Mouse (Mus musculus): Measurements from ENCODE around the gene Med4. TPM values are rescaled to one million over a fixed set of nuclear protein-coding genes. Genes with fewer than 3 reads are reported as not detected.
"Not testable (repeated sequence)": the region's sequence is repeated elsewhere in the genome, so short reads cannot be mapped to it uniquely, and the experiment has no call there.

Gene Med4
- polyA plus RNA-seq, 1 experiment from 2014 or later: 43.0 TPM

DNA sequence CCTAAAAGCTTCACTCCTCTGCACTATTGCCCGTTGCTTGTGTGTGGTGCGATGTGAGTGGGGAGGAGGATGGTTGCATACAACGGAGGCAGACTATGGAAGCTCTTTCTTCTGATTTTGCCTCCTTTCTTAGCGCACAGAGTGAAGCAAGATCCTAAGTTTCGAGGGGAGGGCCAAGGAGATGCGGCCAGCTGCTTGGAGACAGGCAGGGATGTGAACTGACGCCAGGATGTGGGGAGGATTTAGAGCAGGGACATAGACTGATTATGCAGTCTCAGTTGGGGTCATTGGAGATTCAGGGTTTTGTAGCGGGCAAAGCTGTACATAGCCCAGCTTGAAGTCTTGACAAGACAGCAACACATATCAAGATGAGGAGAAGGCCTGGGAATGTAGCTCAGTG is 3.5 kb upstream of the Med4 start:
- H3K36me3 ChIP-seq: no peaks in the 10 kb centered on the region
- no peak overlapping the region for H3K4me2 ChIP-seq
- no peak overlapping the region for H3K27ac ChIP-seq
- ATAC-seq: no peak
- no peak overlapping the region for H3K4me3 ChIP-seq
- no peaks in the 10 kb centered on the region for H3K9me3 ChIP-seq (replicated peaks)
- no peak overlapping the region for H3K9ac ChIP-seq
- H3K27me3 ChIP-seq (replicated peaks): no peaks in the 10 kb centered on the region
- H3K4me1 ChIP-seq: peaks cover 26% of the 10 kb centered on the region
- WGBS (ENCODE audit: insufficient replicate concordance): 44% methylated on average over 8 of the region's 8 CpGs

DNA sequence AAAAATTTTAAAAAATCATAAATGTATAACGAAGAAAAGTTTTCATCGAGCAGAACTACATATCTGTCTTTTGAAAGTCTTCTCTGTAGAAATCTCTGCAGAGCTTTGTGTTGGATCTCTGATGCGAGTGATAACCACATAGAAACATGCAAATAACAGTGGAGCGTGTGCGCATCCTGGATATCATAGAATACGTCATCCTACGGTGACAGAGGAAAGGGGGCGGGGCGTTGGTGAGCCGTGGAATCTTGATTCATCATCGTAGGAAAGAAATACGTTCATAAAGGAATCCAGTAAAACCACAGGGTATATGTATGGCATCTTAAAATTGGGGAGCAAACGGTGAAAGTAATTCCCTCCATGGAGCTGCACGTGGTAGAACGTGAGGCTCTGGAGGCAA is 2.6 kb upstream of the Med4 start:
- no peak overlapping the region for H3K4me3 ChIP-seq
- H3K9me3 ChIP-seq (replicated peaks): no peaks in the 10 kb centered on the region
- WGBS (ENCODE audit: insufficient replicate concordance): 69% methylated on average over 15 of the region's 15 CpGs
- H3K4me1 ChIP-seq: peaks cover 33% of the 10 kb centered on the region
- ATAC-seq: no peak
- no peak overlapping the region for H3K27ac ChIP-seq
- H3K27me3 ChIP-seq (replicated peaks): no peaks in the 10 kb centered on the region
- H3K9ac ChIP-seq: no peak overlapping the region
- peaks cover 4% of the 10 kb centered on the region for H3K36me3 ChIP-seq
- peak overlapping the region; percentile 55 for H3K4me2 ChIP-seq

DNA sequence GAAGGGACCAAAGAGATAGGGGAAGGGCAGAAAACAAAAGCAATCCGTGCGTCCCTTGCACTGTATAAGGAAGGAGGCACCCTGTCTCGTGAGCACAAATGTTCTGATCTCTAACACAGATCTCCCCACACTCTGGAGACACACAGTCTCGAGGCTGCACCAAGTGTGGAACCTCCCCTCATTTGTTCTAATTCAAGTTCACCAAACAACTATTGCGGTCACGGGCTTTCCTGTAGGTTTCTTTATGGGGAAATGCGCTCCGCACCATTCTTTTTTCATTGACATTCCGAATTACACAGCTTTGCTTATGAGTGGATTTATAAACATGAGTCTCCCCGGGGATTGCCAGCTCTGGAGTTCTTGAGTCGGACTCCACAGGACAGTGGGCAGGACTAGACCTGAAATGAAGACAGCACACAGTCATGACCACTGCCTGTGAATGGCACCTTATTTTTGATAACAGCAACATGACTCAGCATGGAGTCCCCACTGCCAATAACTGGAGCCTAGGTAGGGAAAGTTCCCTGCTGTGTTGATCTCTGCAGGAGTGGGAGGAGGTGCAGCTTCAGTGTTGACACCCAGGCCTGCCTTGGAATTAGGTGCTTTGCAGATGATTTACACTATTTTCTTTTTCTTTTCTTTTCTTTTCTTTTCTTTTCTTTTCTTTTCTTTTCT is 2.0 kb upstream of the Med4 start:
- Histone ChIP-seq H3K9ac (peak overlapping the region; percentile 35; the same call in 1 of the 2 replicates), H3K9me3 (replicated peaks) (no peaks in the 10 kb centered on the region), H3K4me3 (no peak overlapping the region), H3K4me1 (peaks cover 37% of the 10 kb centered on the region), H3K36me3 (peaks cover 11% of the 10 kb centered on the region), H3K27me3 (replicated peaks) (no peaks in the 10 kb centered on the region), H3K4me2 (peak overlapping the region; percentile 55), H3K27ac (peak overlapping the region; percentile 45)
- WGBS (ENCODE audit: insufficient replicate concordance): 42% methylated on average over 11 of the region's 11 CpGs
- peak; percentile 68 for ATAC-seq

DNA sequence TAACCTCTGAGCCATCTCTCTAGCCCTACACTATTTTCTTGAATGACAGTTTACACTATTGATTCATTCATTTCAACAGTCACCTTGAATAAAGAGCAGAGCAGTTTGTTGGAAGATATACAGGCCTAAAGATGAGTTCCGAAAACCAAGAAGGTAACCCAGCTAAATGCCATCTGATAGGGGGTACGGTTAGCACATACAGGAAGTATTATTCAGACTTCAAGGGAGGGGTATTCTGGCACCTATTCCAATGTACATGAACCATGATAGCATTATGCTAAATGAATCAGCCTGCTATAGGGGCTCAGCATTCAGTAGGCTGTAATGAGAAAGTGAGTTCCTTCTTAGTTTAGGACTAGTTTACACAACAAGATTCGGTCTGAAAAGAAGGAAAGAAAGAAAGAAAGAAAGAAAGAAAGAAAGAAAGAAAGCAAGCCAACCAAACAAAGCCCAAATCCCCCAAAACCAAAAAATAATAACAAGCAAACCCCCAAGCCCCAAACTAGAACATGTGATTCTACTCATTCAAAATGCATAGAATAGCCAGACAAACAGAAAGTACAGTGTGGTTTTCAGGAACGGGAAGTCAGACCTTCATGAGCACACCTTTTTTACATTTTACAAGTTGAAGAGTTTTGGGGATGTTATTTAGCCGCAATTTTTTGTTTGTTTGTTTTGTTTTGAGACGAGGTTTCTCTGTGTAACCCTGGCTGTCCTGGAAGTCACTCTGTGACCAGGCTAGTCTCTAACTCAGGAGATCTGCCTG is 1.0 kb upstream of the Med4 start:
- H3K27me3 ChIP-seq (replicated peaks): no peaks in the 10 kb centered on the region
- H3K27ac ChIP-seq: no peak overlapping the region
- no peak overlapping the region for H3K4me3 ChIP-seq
- ATAC-seq: no peak
- H3K9ac ChIP-seq: no peak overlapping the region
- H3K4me2 ChIP-seq: no peak overlapping the region
- 82% methylated on average over 6 of the region's 6 CpGs for WGBS (ENCODE audit: insufficient replicate concordance)
- peaks cover 37% of the 10 kb centered on the region for H3K4me1 ChIP-seq
- peaks cover 17% of the 10 kb centered on the region for H3K36me3 ChIP-seq
- no peaks in the 10 kb centered on the region for H3K9me3 ChIP-seq (replicated peaks)

DNA sequence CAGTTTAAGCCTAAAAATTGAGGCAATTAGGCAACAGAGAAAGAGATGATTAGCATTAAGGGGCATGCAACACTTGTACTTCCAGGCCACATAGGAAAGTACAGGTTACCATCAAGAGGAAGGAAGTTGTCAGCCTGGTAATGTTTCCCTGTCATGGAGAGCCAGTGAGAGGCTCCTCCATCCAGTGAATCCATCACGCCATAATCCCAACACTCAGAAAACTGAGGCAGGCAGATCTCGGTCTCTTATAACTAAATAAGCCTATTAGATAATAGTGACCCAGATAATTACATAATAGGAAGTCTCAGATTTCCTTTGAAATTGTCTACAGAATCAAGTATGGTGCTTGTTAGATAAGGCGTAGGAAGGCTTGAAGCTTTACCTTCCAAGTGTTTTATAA is 14.3 kb downstream of the Med4 start:
- no peaks in the 10 kb centered on the region for H3K36me3 ChIP-seq
- no peak overlapping the region for H3K27ac ChIP-seq
- WGBS (ENCODE audit: insufficient replicate concordance): 59% methylated on average over 3 of the region's 3 CpGs
- peak overlapping the region; percentile 65; the same call in 1 of the 2 replicates for H3K9ac ChIP-seq
- H3K27me3 ChIP-seq (replicated peaks): no peaks in the 10 kb centered on the region
- no peaks in the 10 kb centered on the region for H3K9me3 ChIP-seq (replicated peaks)
- H3K4me3 ChIP-seq: peak overlapping the region; percentile 63
- H3K4me2 ChIP-seq: peak overlapping the region; percentile 70
- H3K4me1 ChIP-seq: peaks cover 14% of the 10 kb centered on the region
- no peak for ATAC-seq

DNA sequence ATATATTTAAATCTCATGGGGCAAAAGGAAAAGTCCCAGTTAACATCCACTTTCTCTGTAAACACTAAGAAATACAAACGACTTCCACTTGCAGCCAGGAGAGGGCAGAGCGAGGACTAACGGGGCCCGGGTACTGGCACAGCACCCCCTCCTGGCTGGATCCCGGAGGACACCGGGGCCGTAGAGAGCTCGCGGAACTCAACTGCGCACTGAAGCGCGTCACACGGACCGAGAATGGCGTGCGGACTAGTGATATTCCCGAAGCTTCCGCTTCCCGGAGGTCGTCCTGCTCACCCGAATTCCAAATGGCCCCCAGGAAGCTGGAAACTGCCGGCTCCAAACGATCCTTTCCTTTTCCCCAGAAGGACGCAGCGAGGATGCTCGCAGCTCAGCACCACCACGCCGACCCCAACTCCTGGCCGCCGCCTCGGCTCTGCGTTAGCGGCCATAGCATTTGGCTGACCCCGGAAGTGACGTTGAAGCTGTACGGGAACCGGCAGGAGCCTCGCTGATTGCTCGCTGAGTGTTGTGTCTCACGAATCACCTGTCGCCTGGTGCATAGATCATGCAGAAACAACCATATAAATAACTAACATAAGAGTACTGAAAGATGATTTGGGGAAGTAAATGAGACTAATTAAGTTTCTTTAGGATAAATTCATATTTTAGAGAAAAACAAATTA is 15.1 kb downstream of the Med4 start, which contains the start of gene Sucla2:
Sucla2 (plus strand) TSS at position 554 of the 683 bp plus-strand sequence.
- Histone ChIP-seq H3K27me3 (replicated peaks) (0 out of 2 replicates have a peak, but pooled peaks cover 1% of the 10 kb centered on the region), H3K36me3 (no peaks in the 10 kb centered on the region), H3K4me3 (peak within 1 kb of the TSS; percentile 63), H3K9me3 (replicated peaks) (no peaks in the 10 kb centered on the region), H3K9ac (peak within 1 kb of the TSS; percentile 65), H3K4me1 (peaks cover 14% of the 10 kb centered on the region), H3K27ac (peak within 1 kb of the TSS; percentile 72), H3K4me2 (peak within 1 kb of the TSS; percentile 70)
- ATAC-seq: peak; percentile 100
- under 1% methylated on average over 41 of the region's 41 CpGs for WGBS (ENCODE audit: insufficient replicate concordance)

DNA sequence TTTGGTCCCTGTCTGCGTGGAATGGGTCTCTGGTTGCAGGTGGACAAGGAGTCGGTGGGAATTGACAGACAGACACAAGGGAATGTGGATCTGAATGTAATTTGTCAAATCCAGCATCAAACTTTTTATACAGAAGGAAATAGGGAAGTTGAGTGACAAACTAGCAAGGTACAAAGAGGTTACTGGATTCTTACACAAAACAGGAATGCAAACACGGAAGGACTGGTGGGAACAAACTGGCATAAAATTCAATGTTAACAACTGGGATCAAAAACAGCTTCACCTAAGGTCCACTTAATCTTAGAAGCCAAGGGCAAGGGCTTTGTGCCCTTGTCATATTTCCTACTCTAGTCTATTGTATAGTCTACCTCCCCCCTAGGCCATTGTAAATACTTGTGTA is 18.8 kb downstream of the Med4 start:
- ATAC-seq; H3K4me3 ChIP-seq; H3K36me3 ChIP-seq; H3K9ac ChIP-seq; H3K27ac ChIP-seq; H3K9me3 ChIP-seq (replicated peaks); H3K4me2 ChIP-seq; H3K27me3 ChIP-seq (replicated peaks): not testable (repeated sequence)
- H3K4me1 ChIP-seq: peaks cover 14% of the 10 kb centered on the region
- WGBS (ENCODE audit: insufficient replicate concordance): 75% methylated on average over 3 of the region's 3 CpGs

DNA sequence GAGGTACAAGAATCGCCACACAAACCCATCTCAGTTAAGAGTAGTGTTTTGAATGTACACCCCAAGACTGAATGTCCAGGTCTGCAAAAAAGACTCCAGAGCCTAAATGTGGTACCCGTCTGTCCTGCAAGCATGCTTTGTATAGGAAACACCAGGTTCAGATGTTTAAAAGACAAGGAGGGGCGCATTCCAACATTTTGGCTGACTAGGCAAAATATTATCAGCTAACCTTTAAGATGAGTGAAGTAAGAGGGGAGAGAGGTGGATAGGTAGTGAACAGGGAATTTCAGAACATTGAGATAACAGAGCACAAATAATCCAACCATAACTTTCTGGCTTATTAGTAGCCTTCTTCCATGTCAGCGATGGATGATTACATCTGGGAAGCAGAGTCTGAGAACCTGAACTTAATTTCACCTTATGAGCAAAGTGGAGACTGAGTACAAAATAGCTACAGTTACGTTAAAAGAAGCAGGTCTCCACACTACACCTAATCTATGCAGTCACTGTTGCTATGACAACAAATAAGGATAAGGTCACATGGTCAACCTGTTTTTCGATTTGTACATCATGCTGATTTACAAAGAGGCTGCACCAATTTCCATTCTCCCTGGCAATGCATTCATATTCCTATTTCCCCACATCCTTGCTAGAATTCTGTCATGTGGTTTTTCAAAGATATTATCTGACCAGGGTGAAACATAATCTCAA is 24.1 kb downstream of the Med4 start:
- 54% methylated on average over 6 of the region's 6 CpGs for WGBS (ENCODE audit: insufficient replicate concordance)
- no peak overlapping the region for H3K4me3 ChIP-seq
- H3K27me3 ChIP-seq (replicated peaks): peaks cover 4% of the 10 kb centered on the region
- H3K4me1 ChIP-seq: no peaks in the 10 kb centered on the region
- H3K27ac ChIP-seq: no peak overlapping the region
- H3K36me3 ChIP-seq: no peaks in the 10 kb centered on the region
- no peak overlapping the region for H3K4me2 ChIP-seq
- no peak for ATAC-seq
- no peak overlapping the region for H3K9ac ChIP-seq
- H3K9me3 ChIP-seq (replicated peaks): no peaks in the 10 kb centered on the region

DNA sequence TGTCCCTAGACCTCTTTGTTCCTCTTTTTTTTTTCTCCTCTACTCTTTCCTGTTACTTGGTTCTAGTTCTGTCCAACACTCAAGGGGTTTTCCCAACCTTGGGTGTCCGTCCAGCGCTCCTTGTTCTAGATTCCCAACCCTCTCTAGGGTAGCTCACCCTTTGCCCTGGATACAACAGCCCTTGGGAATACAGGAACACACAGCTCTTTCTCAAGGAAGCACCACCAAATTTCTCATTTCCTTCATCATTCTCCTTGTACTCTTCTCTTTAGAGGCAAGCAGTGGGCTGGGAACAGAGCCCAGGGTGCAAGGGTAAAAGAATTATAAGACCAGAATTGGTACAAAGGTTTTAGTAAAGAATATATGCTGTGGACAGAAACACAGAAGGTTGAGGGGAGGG is 25.8 kb downstream of the Med4 start:
- 63% methylated on average over 2 of the region's 2 CpGs for WGBS (ENCODE audit: insufficient replicate concordance)
- no peak overlapping the region for H3K9ac ChIP-seq
- no peak overlapping the region for H3K27ac ChIP-seq
- no peak for ATAC-seq
- H3K36me3 ChIP-seq: no peaks in the 10 kb centered on the region
- no peaks in the 10 kb centered on the region for H3K9me3 ChIP-seq (replicated peaks)
- H3K4me1 ChIP-seq: no peaks in the 10 kb centered on the region
- H3K4me2 ChIP-seq: no peak overlapping the region
- no peaks in the 10 kb centered on the region; the same call in none of the 2 replicates for H3K27me3 ChIP-seq (replicated peaks)
- H3K4me3 ChIP-seq: no peak overlapping the region

DNA sequence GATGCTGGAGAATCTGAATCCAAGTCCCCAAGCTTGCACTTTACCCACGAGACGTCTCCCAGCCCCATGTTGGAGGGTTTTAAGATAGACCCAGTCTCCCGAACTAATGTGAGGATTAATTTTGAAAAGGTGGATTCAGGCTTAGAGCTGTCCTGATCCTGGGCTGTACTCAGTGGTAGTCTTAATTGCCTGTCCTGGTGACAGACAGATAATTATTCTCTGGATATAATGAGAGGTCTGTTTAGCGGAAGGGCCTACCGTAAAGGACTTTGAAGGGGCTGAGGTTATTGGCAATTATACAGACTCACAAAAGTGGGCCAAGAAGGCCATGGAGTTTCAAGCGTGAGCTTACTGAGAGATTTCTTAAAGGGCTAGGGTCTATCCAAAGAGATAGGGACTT is 34.0 kb downstream of the Med4 start:
- Histone ChIP-seq H3K27me3 (replicated peaks) (no peaks in the 10 kb centered on the region), H3K36me3 (no peaks in the 10 kb centered on the region), H3K4me3 (no peak overlapping the region), H3K4me1 (no peaks in the 10 kb centered on the region), H3K9ac (no peak overlapping the region), H3K4me2 (no peak overlapping the region), H3K9me3 (replicated peaks) (no peaks in the 10 kb centered on the region), H3K27ac (no peak overlapping the region)
- 68% methylated on average over 6 of the region's 6 CpGs for WGBS (ENCODE audit: insufficient replicate concordance)
- ATAC-seq: no peak

DNA sequence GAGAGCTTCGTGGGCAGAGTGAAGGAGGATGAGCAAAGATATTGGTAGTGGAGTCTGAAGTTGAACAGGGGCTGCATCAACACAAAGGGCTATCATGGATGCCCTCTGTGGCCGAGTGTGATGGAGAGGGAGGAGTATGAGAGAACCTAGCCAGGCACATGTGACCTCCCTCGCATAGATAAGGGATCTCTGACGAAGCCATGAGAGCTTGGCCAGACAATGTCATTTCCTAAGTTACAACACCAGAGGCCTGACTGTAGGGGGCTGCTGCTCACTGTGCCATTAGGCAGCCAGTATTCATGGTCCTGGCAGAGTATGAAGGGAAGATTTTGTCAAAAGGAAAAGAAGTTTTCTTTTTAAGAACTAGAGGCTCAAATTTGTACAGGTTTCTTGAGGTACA is 37.2 kb downstream of the Med4 start:
- H3K9ac ChIP-seq: no peak overlapping the region
- H3K4me3 ChIP-seq: no peak overlapping the region
- H3K4me2 ChIP-seq: no peak overlapping the region
- H3K27me3 ChIP-seq (replicated peaks): no peaks in the 10 kb centered on the region
- WGBS (ENCODE audit: insufficient replicate concordance): 26% methylated on average over 4 of the region's 4 CpGs
- H3K9me3 ChIP-seq (replicated peaks): no peaks in the 10 kb centered on the region
- no peak for ATAC-seq
- H3K27ac ChIP-seq: no peak overlapping the region
- H3K4me1 ChIP-seq: peaks cover 8% of the 10 kb centered on the region; the same call in 1 of the 2 replicates
- no peaks in the 10 kb centered on the region for H3K36me3 ChIP-seq
